Mouse (Mus musculus): ENCODE data around the gene Olfr155.
A peak's percentile ranks its signal among the peaks of the same experiment; 100 is the strongest.

Gene Olfr155

DNA sequence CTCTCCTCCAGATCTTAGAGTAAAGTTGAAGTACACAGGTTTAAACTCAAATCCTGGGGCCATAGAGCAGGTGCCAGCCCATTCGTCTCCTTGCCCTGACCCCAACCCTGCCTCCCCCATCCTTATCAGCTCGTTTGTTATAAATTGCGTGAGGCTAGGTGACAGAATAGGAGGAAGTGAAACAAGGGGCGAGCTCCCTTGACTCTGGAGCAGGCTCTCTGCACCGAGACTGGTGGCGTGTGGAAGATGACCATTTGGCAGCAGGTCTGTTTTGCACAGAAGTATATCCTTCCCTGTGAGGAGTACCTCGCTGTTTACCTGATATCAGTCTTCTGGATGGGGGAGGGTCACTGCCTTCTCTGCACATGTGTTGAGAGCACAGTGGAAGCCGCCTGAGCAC is 47.8 kb downstream of the Olfr155 start:
- DNase-seq, result no peak

DNA sequence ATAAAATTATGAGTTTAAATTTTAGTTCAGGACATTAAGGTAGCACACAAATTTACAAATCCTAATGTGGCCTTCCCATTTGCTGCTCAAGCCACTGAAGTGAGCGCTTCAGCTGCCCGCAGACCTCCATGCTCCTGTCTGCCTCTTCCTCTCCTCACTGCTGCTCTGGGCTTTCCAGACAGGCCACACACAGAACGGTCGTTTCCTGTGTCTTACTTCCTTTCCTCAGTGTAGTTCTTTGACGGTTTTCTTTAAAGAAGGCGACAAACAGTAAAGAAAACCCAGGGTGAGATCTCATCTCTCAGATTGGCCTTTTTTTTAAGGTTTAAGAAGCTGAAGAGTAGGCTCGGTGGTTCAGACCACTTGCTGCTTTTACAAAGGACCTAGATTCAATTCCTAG is 52.3 kb downstream of the Olfr155 start:
- DNase-seq, result no peak

DNA sequence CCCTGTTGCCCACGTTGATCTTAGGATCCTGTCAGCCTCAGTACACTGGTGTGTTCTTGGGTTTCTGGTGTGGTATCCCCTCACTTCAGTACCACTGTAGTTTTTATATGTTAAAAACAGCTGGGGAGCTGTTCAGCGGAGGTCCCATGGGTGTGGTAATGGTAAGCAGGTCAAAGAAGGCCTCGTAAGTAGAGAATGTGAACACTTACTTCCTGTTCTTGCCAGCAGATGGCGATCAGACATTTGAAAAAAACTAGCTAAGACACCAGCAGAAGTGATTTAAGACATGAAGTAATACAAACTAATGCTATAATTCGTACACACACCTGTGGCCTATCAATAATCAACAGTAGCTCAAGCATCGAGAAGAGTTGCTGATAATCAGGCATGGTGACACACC is 55.1 kb downstream of the Olfr155 start:
- peak; percentile 46 to 70 for DNase-seq
